ENCODE assay signal across 9 mouse cellular contexts in the genomic region with DNA sequence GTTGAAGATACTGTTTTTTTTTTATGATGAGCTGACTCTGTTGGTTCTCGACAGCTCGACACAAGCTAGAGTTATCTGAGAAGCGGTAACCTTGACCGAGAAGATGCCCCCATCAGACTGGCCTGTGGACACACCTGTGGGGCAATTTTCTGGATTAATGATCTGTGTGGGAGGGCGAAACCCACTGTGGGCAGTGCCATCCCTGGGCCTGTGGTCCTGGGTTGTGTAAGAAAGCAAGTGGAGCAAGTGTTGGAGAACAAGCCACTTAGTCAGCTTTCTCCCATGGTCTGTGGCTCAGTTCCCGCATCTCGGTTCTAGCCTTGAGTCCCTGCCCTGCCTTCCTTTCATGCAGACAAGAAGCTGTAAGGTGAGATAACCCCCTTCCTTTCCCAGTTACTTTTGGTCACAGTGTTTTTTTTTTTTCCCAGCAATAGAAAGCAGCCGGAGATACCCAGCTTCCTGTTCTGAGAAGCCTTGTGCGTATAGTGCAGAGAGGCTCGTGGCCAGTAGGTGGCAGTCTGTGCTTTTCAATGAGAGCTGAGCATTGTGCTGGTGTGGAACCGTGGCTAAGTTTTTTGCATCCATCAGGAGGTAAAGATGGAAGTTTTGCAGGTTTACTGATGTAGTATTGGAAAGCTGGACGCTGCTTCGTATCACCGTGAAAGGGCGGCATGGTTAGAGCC. TPM values are rescaled to one million over a fixed set of nuclear protein-coding genes. Genes with fewer than 3 reads are reported as not detected.
DNase-seq lines count a peak whose midpoint lies in the region; ATAC-seq and TF ChIP-seq lines count a peak whose summit lies in the region.
"Had no signal": no experiment of that assay in that cellular context is flagged by ENCODE, and none has a peak within 500 bp of the region (broad histone marks: within the 10 kb centered on the region; RNA-seq: fewer than 3 reads in every experiment).

No protein-coding gene starts in this region.

- peaks cover 22% of the 10 kb centered on the region for H3K36me3 ChIP-seq in G1E (replicated peaks)
- 0 out of 2 replicates have a peak, but pooled peaks cover 4% of the 10 kb centered on the region for H3K36me3 ChIP-seq in forebrain, postnatal 0 days (ENCODE audit: insufficient read depth)

- no peak overlapping the region for H3K4me2 ChIP-seq in forebrain, postnatal 0 days (ENCODE audit: low read depth)

- 57% methylated on average over 15 of the region's 15 CpGs for WGBS in forebrain, postnatal 0 days
- WGBS in lung, adult 2 months: 47% methylated on average over 15 of the region's 15 CpGs

- H3K9me3 ChIP-seq in G1E (replicated peaks): no peaks in the 10 kb centered on the region
- H3K9me3 ChIP-seq in forebrain, postnatal 0 days (ENCODE audit: low read length): 0 out of 2 replicates have a peak, but pooled peaks cover 4% of the 10 kb centered on the region

- H3K4me1 ChIP-seq in G1E (ENCODE audit: insufficient read depth, low read depth, low read length): no peaks in the 10 kb centered on the region; the same call in 1 of the 2 replicates
- no peaks in the 10 kb centered on the region for H3K4me1 ChIP-seq in forebrain, postnatal 0 days (ENCODE audit: insufficient read depth)
- no peaks in the 10 kb centered on the region for H3K4me1 ChIP-seq in lung, adult 2 months (ENCODE audit: control insufficient read depth, insufficient read depth, low read length)

- peak; percentile 78 for TF ChIP-seq CTCF in G1E (IDR thresholded peaks at IDR 0.05; ENCODE audit: low read depth, low read length)
- TF ChIP-seq CTCF in forebrain, postnatal 0 days (IDR thresholded peaks at IDR 0.05; ENCODE audit: low read depth): peak; percentile 96
- TF ChIP-seq CTCF in lung, adult 2 months (IDR thresholded peaks at IDR 0.05; ENCODE audit: insufficient read depth, low read length): peak; percentile 93

- H3K9ac ChIP-seq in forebrain, postnatal 0 days: no peak overlapping the region

- peak; percentile 29 for DNase-seq in G1E (ENCODE audit: low spot score)
- peak; percentile 77 to 82 for DNase-seq in cerebellum, adult 18-20 months
- DNase-seq in forebrain, postnatal 0 days: peak; percentile 93
- DNase-seq in heart, postnatal 4 days: peak; percentile 88
- peak; percentile 74 to 94 for DNase-seq in layer of hippocampus, adult 18-20 months (ENCODE audit: low spot score in 2 of 2)
- DNase-seq in lung, adult 2 months: peak; percentile 66
- peak; percentile 62 for DNase-seq in testis, postnatal 14 days (ENCODE audit: low spot score)

- no peak for TF ChIP-seq POLR2A in lung, adult 2 months (IDR thresholded peaks at IDR 0.05; ENCODE audit: borderline replicate concordance, extremely low read depth, low read depth, low read length)

- H3K27ac ChIP-seq in forebrain, postnatal 0 days (ENCODE audit: low read depth, low read length): no peak overlapping the region
- H3K27ac ChIP-seq: macrophage had no signal

- no peaks in the 10 kb centered on the region for H3K27me3 ChIP-seq in G1E (ENCODE audit: insufficient read depth, low read length)
- no peaks in the 10 kb centered on the region for H3K27me3 ChIP-seq in forebrain, postnatal 0 days (ENCODE audit: insufficient read depth, low read length)

- no peak overlapping the region for H3K4me3 ChIP-seq in G1E (ENCODE audit: low read depth, low read length)
- H3K4me3 ChIP-seq in forebrain, postnatal 0 days (ENCODE audit: low read depth, low read length): no peak overlapping the region
- H3K4me3 ChIP-seq in lung, adult 2 months (replicated peaks; ENCODE audit: extremely low read depth, low read depth, low read length): no peak overlapping the region

- ATAC-seq in G1E (ENCODE audit: extremely low read depth, insufficient number of reproducible peaks, low FRiP score, poor library complexity, severe bottlenecking): peak; percentile 94
- ATAC-seq in forebrain, postnatal 0 days: peak; percentile 97
- peak; percentile 93 for ATAC-seq in neutrophil, adult 5-6 weeks (ENCODE audit: extremely low read depth, insufficient number of reproducible peaks, low FRiP score, poor library complexity, severe bottlenecking)

RNA-seq across cellular contexts. Expression of gene Bckdhb, which starts 31.8 kb away (rescaled TPM):
- total RNA-seq in G1E (2014; fragmentation: Nextera tagmentation) (27.6 and 32.0 TPM in 2 replicates), G1E (2017) (22.2 and 24.2 TPM in 2 replicates)
- 13.2 and 17.5 TPM in 2 replicates for polyA plus RNA-seq in G1E (2012)
- 14.2 and 18.3 TPM in 2 replicates for total RNA-seq in forebrain, postnatal 0 days (2014; rRNA removed)
- 33.5 and 34.8 TPM in 2 replicates for polyA plus RNA-seq in forebrain, postnatal 0 days (2015; fragmentation: Nextera tagmentation; extraction: Ambion mirVana)
- 10 to 100 TPM; 38.1 to 39.1 TPM for total RNA-seq in heart, postnatal 4 days (2021)
- 10 to 100 TPM; 44.5 to 46.4 TPM for total RNA-seq in layer of hippocampus, adult 18-20 months (2021)
- 10.4 and 13.9 TPM in 2 replicates for polyA plus RNA-seq in lung, adult 2 months (2012; rRNA removed)
- total RNA-seq in neutrophil, adult 5-6 weeks (2017): 5.9 and 7.1 TPM in 2 replicates

Comparison
In these comparisons a context has a peak if more than half of its experiments do, and no peak if none do; other contexts are left out.
1. DNase-seq: peak in every context shown above with its lines; median percentile 93 in forebrain, postnatal 0 days; 88 in heart, postnatal 4 days; 84 in layer of hippocampus, adult 18-20 months; 80 in cerebellum, adult 18-20 months; 66 in lung, adult 2 months; 62 in testis, postnatal 14 days; 29 in G1E.